Mouse (Mus musculus): ENCODE measurements around the gene Ppp1r9b.

Ppp1r9b gene

DNA sequence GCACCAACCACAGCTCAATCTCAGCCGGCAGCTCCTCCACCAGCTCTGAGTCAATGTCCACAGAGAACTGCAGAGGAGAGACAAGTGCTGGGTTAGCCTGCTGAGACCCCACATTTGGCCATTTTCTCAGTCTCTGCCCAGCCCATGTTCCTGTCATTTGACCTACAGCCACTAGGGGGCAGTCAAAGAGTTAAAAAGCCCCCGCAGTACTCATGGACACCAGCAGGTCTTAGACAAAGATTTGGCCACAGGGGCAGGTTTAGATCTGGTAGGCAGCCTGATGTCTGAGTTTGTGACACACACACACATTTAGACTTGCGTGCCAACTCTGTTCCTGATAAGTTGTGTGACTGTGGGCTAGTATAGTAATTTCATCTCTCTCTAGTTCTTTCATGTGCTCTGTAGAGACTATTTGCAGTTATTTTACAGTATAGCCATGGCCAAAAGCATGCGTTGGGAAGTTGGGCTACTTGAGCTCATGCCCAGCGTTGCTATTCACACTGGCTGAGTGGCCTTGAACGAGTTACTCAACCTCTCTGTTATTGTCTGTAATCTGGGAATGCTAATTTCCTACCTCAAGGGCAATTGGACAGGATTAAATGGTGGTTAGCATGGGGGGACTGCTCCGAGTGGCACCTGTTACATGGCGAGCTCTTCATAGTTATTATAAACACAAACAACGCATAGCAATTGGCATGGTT is 56.3 kb downstream of the Ppp1r9b start:
- no peak for DNase-seq (ENCODE audit: low spot score in 2 of 2)

GRCm38 (mm10) chr11:95053062-95053461 is 62.2 kb downstream of the Ppp1r9b start:
- DNase-seq (ENCODE audit: low spot score in 2 of 2), result no peak

All from frontal cortex, postnatal 10 days (tissue).